Mouse (Mus musculus): Measurements from ENCODE around the gene Mad2l2. TPM values are rescaled to one million over a fixed set of nuclear protein-coding genes. Genes with fewer than 3 reads are reported as not detected.
A peak's percentile ranks its signal among the peaks of the same experiment; 100 is the strongest.

Gene Mad2l2
- polyA plus RNA-seq, 1 experiment, result 30.8 TPM

DNA sequence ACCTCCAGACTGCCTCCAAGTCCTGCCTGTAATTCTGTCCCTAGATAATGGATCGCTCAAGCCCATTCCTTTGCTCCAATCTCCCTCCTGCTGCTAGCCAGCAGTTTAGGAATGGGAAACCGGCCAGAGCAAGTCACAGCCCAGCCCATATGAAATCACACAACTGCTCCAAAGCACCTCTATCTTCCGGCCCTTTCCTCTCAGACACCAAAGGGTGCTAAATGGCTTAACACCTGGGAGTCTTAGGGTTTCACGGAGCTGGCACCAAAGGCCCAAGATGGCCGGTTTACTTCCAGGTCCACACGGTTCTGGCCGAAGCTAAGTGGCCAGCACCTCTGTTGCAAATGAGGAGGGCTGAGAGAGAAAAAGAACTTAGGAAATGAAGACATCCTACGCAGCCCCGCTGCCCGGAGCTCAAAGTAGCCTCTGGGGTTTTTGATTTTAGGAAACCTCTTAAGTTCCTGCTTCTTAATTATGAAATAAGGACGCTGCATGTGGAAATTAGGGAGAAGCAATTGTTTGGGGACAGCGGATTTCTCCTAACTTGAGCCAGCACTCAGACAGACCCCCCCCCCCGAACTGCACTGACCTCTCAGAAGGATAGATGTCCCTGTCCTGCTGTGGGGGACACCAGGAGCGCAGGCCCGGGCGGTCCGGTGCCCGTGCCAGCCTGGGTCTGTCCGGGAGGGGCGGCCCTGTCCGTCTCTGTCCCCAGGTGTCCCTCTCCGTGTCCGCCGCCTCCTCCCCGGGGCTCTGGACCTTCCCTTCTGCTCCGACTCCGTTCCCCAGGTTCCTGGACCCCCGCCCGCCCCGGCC, 42.9 kb upstream of the Mad2l2 start:
- 3% methylated on average over 30 of the region's 30 CpGs for whole genome bisulfite sequencing
- TF ChIP-seq CTCF (IDR thresholded peaks at IDR 0.05; ENCODE audit: insufficient read depth, low read length) (no peak), POLR2A (IDR thresholded peaks at IDR 0.05; ENCODE audit: borderline replicate concordance, extremely low read depth, low read depth, low read length) (no peak)
- peak; percentile 48 for DNase-seq
- Histone ChIP-seq H3K4me3 (replicated peaks; ENCODE audit: extremely low read depth, low read depth, low read length) (peak overlapping the region; percentile 71), H3K4me1 (ENCODE audit: control insufficient read depth, insufficient read depth, low read length) (peaks cover 29% of the 10 kb centered on the region)

DNA sequence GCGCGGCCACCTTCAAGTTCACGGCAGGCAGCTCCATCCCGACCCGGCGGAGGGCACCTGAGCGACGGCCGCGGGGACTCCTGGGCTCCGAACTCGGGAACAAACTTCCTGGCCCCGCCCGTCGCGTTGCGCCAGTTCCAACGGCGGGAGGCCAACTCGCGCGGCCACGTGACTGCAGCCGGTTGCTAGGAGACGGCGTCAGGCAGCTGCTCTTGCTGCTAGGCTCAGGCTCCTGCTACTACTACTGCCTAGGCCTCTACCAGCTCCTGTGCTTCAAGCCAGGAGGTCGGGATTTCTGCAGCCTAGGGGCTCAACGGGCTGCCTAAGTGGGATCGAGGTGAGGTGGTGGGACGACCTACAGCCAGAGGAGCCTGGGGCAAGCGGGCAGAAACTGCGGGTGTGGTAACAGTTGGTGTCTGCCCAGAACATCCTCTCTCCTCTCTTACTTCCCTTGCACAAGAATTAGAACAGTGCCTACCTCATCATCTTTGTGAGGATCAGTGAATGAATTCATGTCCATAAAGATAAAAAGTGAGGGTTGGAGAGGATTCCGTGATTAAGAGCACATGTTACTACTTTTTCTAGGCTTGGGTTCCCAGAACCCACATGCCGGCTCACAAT, 42.2 kb upstream of the Mad2l2 start, which contains the start of gene Agtrap:
Agtrap (minus strand) TSS at position 125 of the 621 bp plus-strand sequence.
- peak; percentile 96 for DNase-seq
- TF ChIP-seq CTCF (IDR thresholded peaks at IDR 0.05; ENCODE audit: insufficient read depth, low read length) (no peak), POLR2A (IDR thresholded peaks at IDR 0.05; ENCODE audit: borderline replicate concordance, extremely low read depth, low read depth, low read length) (peak; percentile 56; the same call in 1 of the 2 replicates)
- 6% methylated on average over 34 of the region's 34 CpGs for WGBS
- Histone ChIP-seq H3K4me1 (ENCODE audit: control insufficient read depth, insufficient read depth, low read length) (peaks cover 29% of the 10 kb centered on the region), H3K4me3 (replicated peaks; ENCODE audit: extremely low read depth, low read depth, low read length) (peak within 1 kb of the TSS; percentile 71)

DNA sequence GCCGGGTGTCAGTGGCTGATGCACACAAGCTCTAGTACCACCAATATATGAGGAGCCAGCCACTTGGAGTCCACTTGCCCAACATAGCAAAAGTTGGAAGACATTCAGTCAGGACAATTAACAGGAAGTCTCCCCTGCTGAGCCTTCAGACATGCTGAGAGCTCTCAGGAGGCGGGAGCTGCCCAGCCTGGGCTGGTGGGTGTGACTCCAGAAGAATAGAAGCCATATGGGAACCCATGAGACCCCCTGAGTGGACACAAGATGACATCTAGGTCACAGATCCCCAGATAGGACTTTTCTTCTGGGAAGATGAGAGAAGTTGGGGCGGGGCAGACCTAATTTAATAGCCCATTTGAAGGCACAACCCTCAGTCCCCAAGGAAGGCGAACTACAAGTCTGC, 41.0 kb upstream of the Mad2l2 start:
- Histone ChIP-seq H3K4me3 (replicated peaks; ENCODE audit: extremely low read depth, low read depth, low read length) (no peak overlapping the region), H3K4me1 (ENCODE audit: control insufficient read depth, insufficient read depth, low read length) (peaks cover 20% of the 10 kb centered on the region)
- TF ChIP-seq POLR2A (IDR thresholded peaks at IDR 0.05; ENCODE audit: borderline replicate concordance, extremely low read depth, low read depth, low read length) (no peak), CTCF (IDR thresholded peaks at IDR 0.05; ENCODE audit: insufficient read depth, low read length) (no peak)
- no peak for DNase-seq
- WGBS, result 76% methylated on average over 4 of the region's 4 CpGs

DNA sequence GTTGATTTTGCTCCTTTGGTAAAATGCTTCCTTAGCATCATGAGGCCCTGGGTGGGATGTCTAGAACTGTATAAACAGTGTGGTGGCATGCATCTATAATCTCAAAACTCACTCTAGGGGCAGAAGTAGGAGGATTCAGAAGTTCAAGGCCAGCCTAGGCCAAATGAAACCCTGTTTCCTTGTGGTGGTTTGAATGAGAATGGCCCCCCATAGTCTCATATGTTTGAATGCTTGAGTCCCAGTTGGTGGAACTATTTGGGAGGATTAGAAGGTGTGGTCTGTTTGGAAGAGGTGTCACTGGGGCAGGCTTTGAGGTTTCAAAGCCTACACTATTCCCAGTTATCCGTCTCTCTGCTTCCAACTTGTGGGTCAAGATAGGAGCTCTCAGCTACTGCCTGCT, 39.0 kb upstream of the Mad2l2 start:
- 93% methylated on average over 1 of the region's 1 CpGs for WGBS
- Histone ChIP-seq H3K4me3 (replicated peaks; ENCODE audit: extremely low read depth, low read depth, low read length) (no peak overlapping the region), H3K4me1 (ENCODE audit: control insufficient read depth, insufficient read depth, low read length) (peaks cover 9% of the 10 kb centered on the region)
- TF ChIP-seq POLR2A (IDR thresholded peaks at IDR 0.05; ENCODE audit: borderline replicate concordance, extremely low read depth, low read depth, low read length) (no peak), CTCF (IDR thresholded peaks at IDR 0.05; ENCODE audit: insufficient read depth, low read length) (no peak)
- no peak for DNase-seq

DNA sequence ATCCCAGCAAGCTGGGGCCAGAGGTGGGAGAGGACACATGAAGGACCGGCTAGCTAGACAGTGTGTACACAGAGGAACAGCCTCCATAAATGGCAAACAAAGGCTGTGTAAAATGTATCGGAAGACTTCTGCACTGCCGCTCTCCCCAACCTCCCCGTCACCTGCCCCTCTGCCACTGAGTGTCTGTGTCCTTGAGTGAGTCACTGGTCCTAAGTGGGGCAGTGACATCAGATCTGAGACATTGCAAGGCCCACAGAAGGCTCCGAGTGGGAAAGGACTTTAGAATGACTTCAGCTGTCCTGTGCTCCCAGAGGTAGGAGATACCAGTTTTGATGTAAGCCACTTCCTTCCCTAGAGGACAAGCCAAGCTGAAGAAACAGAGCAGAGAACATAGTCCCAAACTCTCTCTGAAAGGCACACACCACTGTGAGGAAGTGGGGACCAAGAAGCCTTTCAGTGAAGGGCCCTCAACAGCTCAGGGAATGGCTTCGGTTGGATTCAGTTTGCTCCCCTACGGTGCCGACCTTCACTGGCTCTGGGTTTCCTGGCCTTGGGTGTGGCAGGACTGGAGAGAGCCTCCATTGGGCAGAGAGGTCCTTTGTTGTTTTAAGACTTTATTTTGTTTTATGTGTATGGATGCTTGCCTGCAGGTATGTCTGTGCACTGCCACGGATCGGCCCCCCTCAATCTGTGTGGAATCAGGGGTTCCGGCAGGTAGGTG, 37.5 kb upstream of the Mad2l2 start:
- TF ChIP-seq CTCF (IDR thresholded peaks at IDR 0.05; ENCODE audit: insufficient read depth, low read length), result no peak
- TF ChIP-seq POLR2A (IDR thresholded peaks at IDR 0.05; ENCODE audit: borderline replicate concordance, extremely low read depth, low read depth, low read length), result no peak
- no peak overlapping the region for H3K4me3 ChIP-seq (replicated peaks; ENCODE audit: extremely low read depth, low read depth, low read length)
- no peak for DNase-seq
- WGBS, result 80% methylated on average over 11 of the region's 11 CpGs
- no peaks in the 10 kb centered on the region for H3K4me1 ChIP-seq (ENCODE audit: control insufficient read depth, insufficient read depth, low read length)

DNA sequence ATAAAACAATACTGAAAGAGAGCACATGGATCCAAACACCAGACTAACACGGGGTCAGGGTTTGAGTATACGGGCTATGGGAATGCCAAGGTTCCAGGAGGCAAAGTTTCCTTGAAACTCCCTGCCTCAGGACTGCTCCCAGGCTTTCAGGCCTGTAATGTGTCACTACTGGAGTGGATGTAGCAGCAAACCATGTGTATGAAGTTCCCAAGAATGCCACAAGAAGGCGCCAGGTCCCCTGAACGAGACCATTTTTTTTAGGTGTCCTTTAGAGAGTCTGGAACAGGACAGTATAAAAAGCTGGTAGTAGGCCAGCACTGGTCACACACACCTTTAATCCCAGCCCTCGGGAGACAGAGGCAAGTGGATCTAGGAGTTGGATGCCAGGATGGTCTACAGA, 36.0 kb upstream of the Mad2l2 start:
- TF ChIP-seq CTCF (IDR thresholded peaks at IDR 0.05; ENCODE audit: insufficient read depth, low read length) (no peak), POLR2A (IDR thresholded peaks at IDR 0.05; ENCODE audit: borderline replicate concordance, extremely low read depth, low read depth, low read length) (no peak)
- WGBS, result 82% methylated on average over 5 of the region's 5 CpGs
- Histone ChIP-seq H3K4me1 (ENCODE audit: control insufficient read depth, insufficient read depth, low read length) (no peaks in the 10 kb centered on the region), H3K4me3 (replicated peaks; ENCODE audit: extremely low read depth, low read depth, low read length) (no peak overlapping the region)
- DNase-seq, result no peak

DNA sequence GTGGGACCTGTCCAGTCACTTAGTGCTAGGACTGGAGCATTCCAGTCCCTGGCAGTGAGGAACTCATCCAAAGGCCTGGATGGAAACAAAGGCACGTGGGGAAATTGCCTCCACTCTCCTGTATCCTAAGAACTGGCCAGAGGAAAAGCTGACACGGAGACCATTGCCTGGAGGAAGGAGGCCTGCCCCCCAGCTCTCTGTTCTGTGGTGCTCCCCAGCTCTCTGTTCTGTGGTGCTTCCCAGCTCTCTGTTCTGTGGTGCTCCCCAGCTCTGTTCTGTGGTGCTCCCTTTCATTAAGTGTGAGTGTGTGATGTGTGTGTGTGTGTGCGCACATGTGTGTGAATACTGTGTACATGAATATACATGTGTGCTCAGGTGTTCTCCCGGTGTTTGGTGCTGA, 35.1 kb upstream of the Mad2l2 start:
- H3K4me1 ChIP-seq (ENCODE audit: control insufficient read depth, insufficient read depth, low read length), result no peaks in the 10 kb centered on the region
- no peak overlapping the region for H3K4me3 ChIP-seq (replicated peaks; ENCODE audit: extremely low read depth, low read depth, low read length)
- 75% methylated on average over 4 of the region's 4 CpGs for WGBS
- TF ChIP-seq CTCF (IDR thresholded peaks at IDR 0.05; ENCODE audit: insufficient read depth, low read length) (no peak), POLR2A (IDR thresholded peaks at IDR 0.05; ENCODE audit: borderline replicate concordance, extremely low read depth, low read depth, low read length) (no peak)
- DNase-seq, result no peak

GRCm38 (mm10) chr4:148097936-148098335, 32.2 kb upstream of the Mad2l2 start:
- Histone ChIP-seq H3K4me3 (replicated peaks; ENCODE audit: extremely low read depth, low read depth, low read length) (no peak overlapping the region), H3K4me1 (ENCODE audit: control insufficient read depth, insufficient read depth, low read length) (no peaks in the 10 kb centered on the region)
- TF ChIP-seq POLR2A (IDR thresholded peaks at IDR 0.05; ENCODE audit: borderline replicate concordance, extremely low read depth, low read depth, low read length) (no peak), CTCF (IDR thresholded peaks at IDR 0.05; ENCODE audit: insufficient read depth, low read length) (no peak)
- 97% methylated on average over 2 of the region's 2 CpGs for WGBS
- DNase-seq, result no peak

GRCm38 (mm10) chr4:148098666-148099065, 31.5 kb upstream of the Mad2l2 start:
- WGBS, result 81% methylated on average over 3 of the region's 3 CpGs
- Histone ChIP-seq H3K4me3 (replicated peaks; ENCODE audit: extremely low read depth, low read depth, low read length) (no peak overlapping the region), H3K4me1 (ENCODE audit: control insufficient read depth, insufficient read depth, low read length) (no peaks in the 10 kb centered on the region)
- no peak for TF ChIP-seq POLR2A (IDR thresholded peaks at IDR 0.05; ENCODE audit: borderline replicate concordance, extremely low read depth, low read depth, low read length)
- no peak for TF ChIP-seq CTCF (IDR thresholded peaks at IDR 0.05; ENCODE audit: insufficient read depth, low read length)
- no peak for DNase-seq
